Mouse (Mus musculus): ENCODE measurements around the gene Spo11. TPM values are rescaled to one million over a fixed set of nuclear protein-coding genes. Genes with fewer than 3 reads are reported as not detected.

Spo11 gene
- polyA plus RNA-seq, 2 experiments = 0.03 TPM; not detected in 1

- no peaks in the 10 kb centered on the region for H3K9me3 ChIP-seq (ENCODE audit: control insufficient read depth, low read length)
- H3K27ac ChIP-seq = peak overlapping the region; percentile 87
- WGBS (ENCODE audit: insufficient replicate concordance) = under 1% methylated on average over 42 of the region's 42 CpGs
- peak overlapping the region; percentile 70 for H3K9ac ChIP-seq (replicated peaks)
- peak overlapping the region; percentile 82 to 91 for H3K4me3 ChIP-seq (ENCODE audit: insufficient read depth in 1 of 2, low read depth in 2 of 2, low read length in 2 of 2)
- peaks cover 12 to 14% of the 10 kb centered on the region in 2 experiments; a peak in 3 of 4 replicates for H3K4me1 ChIP-seq (replicated peaks; ENCODE audit: control insufficient read depth in 2 of 2, insufficient read depth in 2 of 2, low read length in 1 of 2)
- H3K36me3 ChIP-seq (replicated peaks; ENCODE audit: control insufficient read depth, insufficient read depth, low read depth) = peaks cover 33% of the 10 kb centered on the region
- peak overlapping the region; percentile 95 for H3K4me2 ChIP-seq (ENCODE audit: low read depth)
- peak; percentile 93 for ATAC-seq (ENCODE audit: insufficient read depth)
- peak; percentile 68 to 76 (median 69) for DNase-seq (ENCODE audit: low read depth in 3 of 3, low spot score in 3 of 3)
- no peaks in the 10 kb centered on the region for H3K27me3 ChIP-seq (ENCODE audit: control insufficient read depth, insufficient read depth, low read length)
- TF ChIP-seq CTCF (IDR thresholded peaks at IDR 0.05; ENCODE audit: low read depth) = no peak
- no peak for TF ChIP-seq EP300 (IDR thresholded peaks at IDR 0.05; ENCODE audit: low read depth)
These were observed 22.8 kb downstream of the Spo11 start for GRCm38 (mm10) chr2:173000285-173000652.

- Histone ChIP-seq H3K27me3 (ENCODE audit: control insufficient read depth, insufficient read depth, low read length) (no peaks in the 10 kb centered on the region), H3K4me1 (replicated peaks; ENCODE audit: control insufficient read depth in 2 of 2, insufficient read depth in 2 of 2, low read length in 1 of 2) (peaks cover 12 to 14% of the 10 kb centered on the region in 2 experiments; a peak in 3 of 4 replicates), H3K27ac (peak overlapping the region; percentile 87), H3K9ac (replicated peaks) (peak overlapping the region; percentile 70), H3K36me3 (replicated peaks; ENCODE audit: control insufficient read depth, insufficient read depth, low read depth) (peaks cover 36% of the 10 kb centered on the region), H3K4me2 (ENCODE audit: low read depth) (peak overlapping the region; percentile 95), H3K4me3 (ENCODE audit: insufficient read depth in 1 of 2, low read depth in 2 of 2, low read length in 2 of 2) (peak overlapping the region; percentile 82 to 91), H3K9me3 (ENCODE audit: control insufficient read depth, low read length) (no peaks in the 10 kb centered on the region)
- no peak for TF ChIP-seq EP300 (IDR thresholded peaks at IDR 0.05; ENCODE audit: low read depth)
- no peak for TF ChIP-seq CTCF (IDR thresholded peaks at IDR 0.05; ENCODE audit: low read depth)
- 9% methylated on average over 8 of the region's 8 CpGs for WGBS (ENCODE audit: insufficient replicate concordance)
- no peak for ATAC-seq (ENCODE audit: insufficient read depth)
- no peak for DNase-seq (ENCODE audit: low read depth in 3 of 3, low spot score in 3 of 3)
These were observed 23.4 kb downstream of the Spo11 start for GRCm38 (mm10) chr2:173000921-173001320.

- H3K4me2 ChIP-seq (ENCODE audit: low read depth) = no peak overlapping the region
- no peak overlapping the region for H3K27ac ChIP-seq
- no peaks in the 10 kb centered on the region for H3K9me3 ChIP-seq (ENCODE audit: control insufficient read depth, low read length)
- peaks cover 63% of the 10 kb centered on the region for H3K36me3 ChIP-seq (replicated peaks; ENCODE audit: control insufficient read depth, insufficient read depth, low read depth)
- TF ChIP-seq EP300 (IDR thresholded peaks at IDR 0.05; ENCODE audit: low read depth) (no peak), CTCF (IDR thresholded peaks at IDR 0.05; ENCODE audit: low read depth) (no peak)
- DNase-seq (ENCODE audit: low read depth in 3 of 3, low spot score in 3 of 3) (no peak), ATAC-seq (ENCODE audit: insufficient read depth) (no peak)
- H3K27me3 ChIP-seq (ENCODE audit: control insufficient read depth, insufficient read depth, low read length) = no peaks in the 10 kb centered on the region
- 88% methylated on average over 8 of the region's 8 CpGs for WGBS (ENCODE audit: insufficient replicate concordance)
- peaks cover 12 to 14% of the 10 kb centered on the region in 2 experiments; a peak in 3 of 4 replicates for H3K4me1 ChIP-seq (replicated peaks; ENCODE audit: control insufficient read depth in 2 of 2, insufficient read depth in 2 of 2, low read length in 1 of 2)
- H3K9ac ChIP-seq (replicated peaks) = no peak overlapping the region
- no peak overlapping the region for H3K4me3 ChIP-seq (ENCODE audit: insufficient read depth in 1 of 2, low read depth in 2 of 2, low read length in 2 of 2)
These were observed 26.2 kb downstream of the Spo11 start for GRCm38 (mm10) chr2:173003737-173004136.

GRCm38 (mm10) chr2:173010220-173010717, 32.8 kb downstream of the Spo11 start:
- H3K36me3 ChIP-seq (replicated peaks; ENCODE audit: control insufficient read depth, insufficient read depth, low read depth) = peaks cover 93% of the 10 kb centered on the region
- H3K27me3 ChIP-seq (ENCODE audit: control insufficient read depth, insufficient read depth, low read length) = no peaks in the 10 kb centered on the region
- no peak overlapping the region for H3K9ac ChIP-seq (replicated peaks)
- WGBS (ENCODE audit: insufficient replicate concordance) = 71% methylated on average over 3 of the region's 3 CpGs
- ATAC-seq (ENCODE audit: insufficient read depth) = no peak
- no peak overlapping the region for H3K4me3 ChIP-seq (ENCODE audit: insufficient read depth in 1 of 2, low read depth in 2 of 2, low read length in 2 of 2)
- DNase-seq (ENCODE audit: low read depth in 3 of 3, low spot score in 3 of 3) = no peak
- no peaks in the 10 kb centered on the region for H3K9me3 ChIP-seq (ENCODE audit: control insufficient read depth, low read length)
- H3K4me2 ChIP-seq (ENCODE audit: low read depth) = no peak overlapping the region
- H3K27ac ChIP-seq = no peak overlapping the region
- TF ChIP-seq CTCF (IDR thresholded peaks at IDR 0.05; ENCODE audit: low read depth) = no peak
- no peak for TF ChIP-seq EP300 (IDR thresholded peaks at IDR 0.05; ENCODE audit: low read depth)
- H3K4me1 ChIP-seq (replicated peaks; ENCODE audit: control insufficient read depth in 2 of 2, insufficient read depth in 2 of 2, low read length in 1 of 2) = no peaks in the 10 kb centered on the region

- DNase-seq (ENCODE audit: low read depth in 3 of 3, low spot score in 3 of 3) = no peak
- H3K9ac ChIP-seq (replicated peaks) = no peak overlapping the region
- no peaks in the 10 kb centered on the region for H3K27me3 ChIP-seq (ENCODE audit: control insufficient read depth, insufficient read depth, low read length)
- no peak for TF ChIP-seq CTCF (IDR thresholded peaks at IDR 0.05; ENCODE audit: low read depth)
- TF ChIP-seq EP300 (IDR thresholded peaks at IDR 0.05; ENCODE audit: low read depth) = no peak
- no peaks in the 10 kb centered on the region for H3K4me1 ChIP-seq (replicated peaks; ENCODE audit: control insufficient read depth in 2 of 2, insufficient read depth in 2 of 2, low read length in 1 of 2)
- no peak overlapping the region for H3K27ac ChIP-seq
- ATAC-seq (ENCODE audit: insufficient read depth) = no peak
- H3K9me3 ChIP-seq (ENCODE audit: control insufficient read depth, low read length) = no peaks in the 10 kb centered on the region
- peaks cover 89% of the 10 kb centered on the region for H3K36me3 ChIP-seq (replicated peaks; ENCODE audit: control insufficient read depth, insufficient read depth, low read depth)
- WGBS (ENCODE audit: insufficient replicate concordance) = 93% methylated on average over 8 of the region's 8 CpGs
- no peak overlapping the region for H3K4me3 ChIP-seq (ENCODE audit: insufficient read depth in 1 of 2, low read depth in 2 of 2, low read length in 2 of 2)
- no peak overlapping the region for H3K4me2 ChIP-seq (ENCODE audit: low read depth)
These were observed 33.9 kb downstream of the Spo11 start for GRCm38 (mm10) chr2:173011440-173011839.
